Mouse (Mus musculus): ENCODE results near the gene Dhrs9. TPM values are rescaled to one million over a fixed set of nuclear protein-coding genes. Genes with fewer than 3 reads are reported as not detected.

Dhrs9 gene
- total and polyA plus RNA-seq, 3 experiments = not detected

DNA sequence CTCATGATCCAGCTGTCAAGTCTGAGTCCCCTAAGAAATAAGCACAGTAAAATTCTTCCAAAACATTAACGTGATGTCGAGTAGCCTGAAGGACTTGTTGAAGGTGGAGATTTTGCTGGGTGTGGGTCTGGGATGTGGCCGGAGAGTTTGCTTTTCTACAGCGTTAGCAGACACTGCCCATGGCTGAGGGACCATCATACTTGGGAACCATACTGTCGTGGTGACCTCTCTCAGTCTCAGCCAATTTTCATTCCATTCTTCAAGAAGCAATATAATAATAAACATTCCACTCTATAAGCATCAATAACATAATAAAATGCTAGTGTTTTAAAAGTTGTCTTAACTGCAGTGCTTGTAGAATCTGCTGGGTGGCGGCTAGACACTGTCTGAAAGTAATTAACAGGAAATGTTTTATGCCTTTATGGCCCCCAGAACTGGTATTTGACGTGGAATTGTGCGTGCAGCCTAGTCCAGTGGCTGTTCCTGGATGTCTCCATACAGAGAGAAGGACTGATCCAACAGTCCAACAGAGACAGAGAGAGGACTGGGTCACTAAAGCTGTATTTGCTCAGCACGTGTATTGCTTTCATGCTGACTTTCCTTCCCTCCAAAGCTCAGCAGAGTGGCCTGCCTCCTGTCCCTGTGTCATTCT lies 15.5 kb downstream of the Dhrs9 start:
- Histone ChIP-seq H3K4me1 (ENCODE audit: control insufficient read depth in 1 of 2, insufficient read depth in 2 of 2) (no peaks in the 10 kb centered on the region), H3K4me2 (ENCODE audit: insufficient read depth, low read depth, poor library complexity, severe bottlenecking) (no peak overlapping the region), H3K36me3 (replicated peaks in 1 of 2; ENCODE audit: control insufficient read depth in 1 of 2, insufficient read depth in 1 of 2, low read length in 1 of 2) (no peaks in the 10 kb centered on the region), H3K27ac (ENCODE audit: insufficient read depth, low read depth) (no peak overlapping the region), H3K4me3 (replicated peaks in 1 of 3; ENCODE audit: low read depth in 2 of 3, low read length in 2 of 3, poor library complexity in 1 of 3) (no peak overlapping the region), H3K9ac (ENCODE audit: insufficient read depth, low read depth) (no peak overlapping the region), H3K79me2 (replicated peaks; ENCODE audit: control insufficient read depth, extremely low read depth, insufficient read depth, poor library complexity, severe bottlenecking) (no peaks in the 10 kb centered on the region), H3K27me3 (replicated peaks) (no peaks in the 10 kb centered on the region), H3K9me3 (replicated peaks; ENCODE audit: low read length) (no peaks in the 10 kb centered on the region)
- in situ Hi-C loops (cut with MboI; ENCODE audit: low pct_ligation_motif_present, low pct_unique_long_range_greater_than_20kb, low sequenced_read_pairs) (no loop called here), dilution Hi-C loops (cut with MboI; ENCODE audit: extremely low pct_ligation_motif_present, extremely low pct_unique_long_range_greater_than_20kb, low sequenced_read_pairs) (no loop called here)
- TF ChIP-seq CHD1 (IDR thresholded peaks at IDR 0.05; ENCODE audit: low read depth, low read length) (no peak), MEF2A (IDR thresholded peaks at IDR 0.05; ENCODE audit: borderline replicate concordance, low read depth, low read length) (no peak), ZKSCAN1 (IDR thresholded peaks at IDR 0.05; ENCODE audit: borderline replicate concordance, low read depth, low read length) (no peak), NELFE (IDR thresholded peaks at IDR 0.05; ENCODE audit: low read depth, low read length) (no peak), MAX (IDR thresholded peaks at IDR 0.05; ENCODE audit: low read length) (no peak), CTCF (conservative IDR thresholded peaks at IDR 0.05 in 1 of 2, IDR thresholded peaks at IDR 0.05 in 1 of 2; ENCODE audit: low read depth in 2 of 2, low read length in 2 of 2) (no peak), SIN3A (IDR thresholded peaks at IDR 0.05; ENCODE audit: low read length) (no peak), MYC (IDR thresholded peaks at IDR 0.05; ENCODE audit: low read depth, low read length) (no peak), NRF1 (IDR thresholded peaks at IDR 0.05; ENCODE audit: low read depth, low read length) (no peak), TBP (conservative IDR thresholded peaks at IDR 0.05; ENCODE audit: low read depth, low read length) (no peak), USF1 (IDR thresholded peaks at IDR 0.05; ENCODE audit: low read depth, low read length) (no peak), RCOR1 (conservative IDR thresholded peaks at IDR 0.05; ENCODE audit: low read depth, low read length) (no peak), BHLHE40 (IDR thresholded peaks at IDR 0.05; ENCODE audit: low read depth, low read length) (no peak)
- DNase-seq (ENCODE audit: extremely low read depth) = no peak

DNA sequence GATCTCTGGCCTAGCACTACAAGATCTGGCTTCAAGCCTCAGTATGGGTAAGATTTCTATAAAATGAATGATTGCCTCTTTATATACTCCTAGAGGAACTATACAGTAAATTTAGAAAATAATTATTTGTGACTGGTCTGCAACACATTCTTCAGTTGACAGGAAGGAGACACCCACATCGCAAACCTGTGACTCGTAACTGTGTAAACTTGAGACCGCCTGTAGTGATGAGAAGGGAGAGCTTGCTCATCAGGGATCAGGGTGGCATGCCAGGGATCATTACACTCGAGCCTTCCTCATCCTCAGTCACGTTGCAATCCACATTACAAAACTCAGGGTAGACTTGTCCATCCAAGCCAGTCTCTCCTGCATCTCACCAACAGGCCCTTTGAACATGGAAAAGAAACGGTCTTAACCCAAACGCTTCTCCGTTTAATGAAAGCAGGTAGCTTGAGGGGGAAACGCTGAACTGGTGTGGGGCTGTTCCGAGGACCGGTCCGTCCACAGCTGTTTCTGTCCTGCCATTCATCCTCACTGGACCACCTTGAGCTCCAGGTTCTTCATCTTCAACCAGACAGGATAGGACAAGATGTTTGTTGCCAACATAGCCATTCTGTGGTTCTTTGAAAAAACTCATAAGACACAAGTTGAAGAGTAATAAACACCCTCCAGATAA lies 16.7 kb downstream of the Dhrs9 start:
- dilution Hi-C loops (cut with MboI; ENCODE audit: extremely low pct_ligation_motif_present, extremely low pct_unique_long_range_greater_than_20kb, low sequenced_read_pairs) = no loop called here
- Histone ChIP-seq H3K4me1 (ENCODE audit: control insufficient read depth in 1 of 2, insufficient read depth in 2 of 2) (no peaks in the 10 kb centered on the region), H3K9me3 (replicated peaks; ENCODE audit: low read length) (no peaks in the 10 kb centered on the region), H3K27ac (ENCODE audit: insufficient read depth, low read depth) (no peak overlapping the region), H3K4me2 (ENCODE audit: insufficient read depth, low read depth, poor library complexity, severe bottlenecking) (no peak overlapping the region), H3K9ac (ENCODE audit: insufficient read depth, low read depth) (no peak overlapping the region), H3K36me3 (replicated peaks in 1 of 2; ENCODE audit: control insufficient read depth in 1 of 2, insufficient read depth in 1 of 2, low read length in 1 of 2) (no peaks in the 10 kb centered on the region), H3K27me3 (replicated peaks) (no peaks in the 10 kb centered on the region), H3K4me3 (replicated peaks in 1 of 3; ENCODE audit: low read depth in 2 of 3, low read length in 2 of 3, poor library complexity in 1 of 3) (no peak overlapping the region), H3K79me2 (replicated peaks; ENCODE audit: control insufficient read depth, extremely low read depth, insufficient read depth, poor library complexity, severe bottlenecking) (no peaks in the 10 kb centered on the region)
- TF ChIP-seq USF1 (IDR thresholded peaks at IDR 0.05; ENCODE audit: low read depth, low read length) = no peak
- TF ChIP-seq POLR2AphosphoS2 (IDR thresholded peaks at IDR 0.05; ENCODE audit: low read depth, low read length) = no peak
- no peak for TF ChIP-seq GABPA (IDR thresholded peaks at IDR 0.05; ENCODE audit: insufficient replicate concordance, low read depth, low read length)
- in situ Hi-C loops (cut with MboI; ENCODE audit: low pct_ligation_motif_present, low pct_unique_long_range_greater_than_20kb, low sequenced_read_pairs) = no loop called here
- DNase-seq (ENCODE audit: extremely low read depth) = no peak

Data from CH12.LX (cell line).